Mouse (Mus musculus): Measurements from ENCODE around the gene Rnf181. TPM values are rescaled to one million over a fixed set of nuclear protein-coding genes. Genes with fewer than 3 reads are reported as not detected.

Rnf181 gene
- polyA plus RNA-seq, 1 experiment from 2014 or later = 106 TPM

GRCm38 (mm10) chr6:72344396-72345073 lies 22.2 kb downstream of the Rnf181 start:
- no peaks in the 10 kb centered on the region for H3K36me3 ChIP-seq (ENCODE audit: control insufficient read depth, insufficient read depth, low read length)
- H3K9me3 ChIP-seq (ENCODE audit: control insufficient read depth, low read length) = no peaks in the 10 kb centered on the region
- DNase-seq (ENCODE audit: low spot score) (no peak), ATAC-seq (ENCODE audit: low FRiP score) (peak; percentile 63)
- H3K4me3 ChIP-seq (ENCODE audit: low read depth, low read length) = peak overlapping the region; percentile 79
- no peaks in the 10 kb centered on the region for H3K27me3 ChIP-seq (ENCODE audit: control insufficient read depth, insufficient read depth, low read length)
- H3K4me2 ChIP-seq (replicated peaks; ENCODE audit: low read depth, low read length) = peak overlapping the region; percentile 71
- WGBS = under 1% methylated on average over 38 of the region's 42 CpGs
- H3K27ac ChIP-seq (ENCODE audit: low read depth, low read length) = no peak overlapping the region
- peak overlapping the region; percentile 89 for H3K9ac ChIP-seq (ENCODE audit: low read depth, low read length)
- H3K4me1 ChIP-seq (replicated peaks; ENCODE audit: control insufficient read depth, insufficient read depth, low read length) = peaks cover 6% of the 10 kb centered on the region

- ATAC-seq (ENCODE audit: low FRiP score) = no peak
- no peaks in the 10 kb centered on the region for H3K4me1 ChIP-seq (replicated peaks; ENCODE audit: control insufficient read depth, insufficient read depth, low read length)
- H3K9me3 ChIP-seq (ENCODE audit: control insufficient read depth, low read length) = no peaks in the 10 kb centered on the region
- WGBS = 59% methylated on average over 2 of the region's 2 CpGs
- DNase-seq (ENCODE audit: low spot score) = no peak
- no peak overlapping the region for H3K27ac ChIP-seq (ENCODE audit: low read depth, low read length)
- H3K4me2 ChIP-seq (replicated peaks; ENCODE audit: low read depth, low read length) = no peak overlapping the region
- no peak overlapping the region for H3K4me3 ChIP-seq (ENCODE audit: low read depth, low read length)
- peaks cover 16% of the 10 kb centered on the region for H3K36me3 ChIP-seq (ENCODE audit: control insufficient read depth, insufficient read depth, low read length)
- H3K9ac ChIP-seq (ENCODE audit: low read depth, low read length) = no peak overlapping the region
- H3K27me3 ChIP-seq (ENCODE audit: control insufficient read depth, insufficient read depth, low read length) = no peaks in the 10 kb centered on the region; the same call in 1 of the 2 replicates
These were observed 26.3 kb downstream of the Rnf181 start for GRCm38 (mm10) chr6:72340481-72340880.

GRCm38 (mm10) chr6:72333111-72333510 lies 33.6 kb downstream of the Rnf181 start:
- no peak for ATAC-seq (ENCODE audit: low FRiP score)
- WGBS = 85% methylated on average over 5 of the region's 5 CpGs

GRCm38 (mm10) chr6:72330133-72330532 lies 36.6 kb downstream of the Rnf181 start:
- no peak overlapping the region for H3K9ac ChIP-seq (ENCODE audit: low read depth, low read length)
- no peak overlapping the region for H3K27ac ChIP-seq (ENCODE audit: low read depth, low read length)
- H3K27me3 ChIP-seq (ENCODE audit: control insufficient read depth, insufficient read depth, low read length) = no peaks in the 10 kb centered on the region
- no peak overlapping the region for H3K4me2 ChIP-seq (replicated peaks; ENCODE audit: low read depth, low read length)
- H3K4me1 ChIP-seq (replicated peaks; ENCODE audit: control insufficient read depth, insufficient read depth, low read length) = no peaks in the 10 kb centered on the region
- 90% methylated on average over 4 of the region's 4 CpGs for WGBS
- H3K36me3 ChIP-seq (ENCODE audit: control insufficient read depth, insufficient read depth, low read length) = peaks cover 6% of the 10 kb centered on the region; the same call in 1 of the 2 replicates
- H3K9me3 ChIP-seq (ENCODE audit: control insufficient read depth, low read length) = no peaks in the 10 kb centered on the region
- no peak overlapping the region for H3K4me3 ChIP-seq (ENCODE audit: low read depth, low read length)
- no peak for DNase-seq (ENCODE audit: low spot score)
- no peak for ATAC-seq (ENCODE audit: low FRiP score)

More at GRCm38 (mm10) chr6:72333111-72333510, 33.6 kb downstream of the Rnf181 start:
- H3K4me3 ChIP-seq (ENCODE audit: low read depth, low read length) = no peak overlapping the region
- no peak overlapping the region for H3K4me2 ChIP-seq (replicated peaks; ENCODE audit: low read depth, low read length)
- H3K27ac ChIP-seq (ENCODE audit: low read depth, low read length) = no peak overlapping the region
- H3K27me3 ChIP-seq (ENCODE audit: control insufficient read depth, insufficient read depth, low read length) = no peaks in the 10 kb centered on the region; the same call in 1 of the 2 replicates
- no peak for DNase-seq (ENCODE audit: low spot score)
- peaks cover 18% of the 10 kb centered on the region for H3K36me3 ChIP-seq (ENCODE audit: control insufficient read depth, insufficient read depth, low read length)
- H3K9me3 ChIP-seq (ENCODE audit: control insufficient read depth, low read length) = no peaks in the 10 kb centered on the region
- no peak overlapping the region for H3K9ac ChIP-seq (ENCODE audit: low read depth, low read length)
- H3K4me1 ChIP-seq (replicated peaks; ENCODE audit: control insufficient read depth, insufficient read depth, low read length) = no peaks in the 10 kb centered on the region

- H3K4me1 ChIP-seq (replicated peaks; ENCODE audit: control insufficient read depth, insufficient read depth, low read length) = no peaks in the 10 kb centered on the region
- no peak overlapping the region for H3K27ac ChIP-seq (ENCODE audit: low read depth, low read length)
- no peaks in the 10 kb centered on the region for H3K27me3 ChIP-seq (ENCODE audit: control insufficient read depth, insufficient read depth, low read length)
- ATAC-seq (ENCODE audit: low FRiP score) (no peak), DNase-seq (ENCODE audit: low spot score) (no peak)
- H3K9ac ChIP-seq (ENCODE audit: low read depth, low read length) = no peak overlapping the region
- H3K4me2 ChIP-seq (replicated peaks; ENCODE audit: low read depth, low read length) = no peak overlapping the region
- H3K36me3 ChIP-seq (ENCODE audit: control insufficient read depth, insufficient read depth, low read length) = peaks cover 8% of the 10 kb centered on the region; the same call in 1 of the 2 replicates
- no peak overlapping the region for H3K4me3 ChIP-seq (ENCODE audit: low read depth, low read length)
- H3K9me3 ChIP-seq (ENCODE audit: control insufficient read depth, low read length) = no peaks in the 10 kb centered on the region
- 94% methylated on average over 5 of the region's 5 CpGs for WGBS
These were observed 37.7 kb downstream of the Rnf181 start for GRCm38 (mm10) chr6:72329019-72329418.

- H3K27me3 ChIP-seq (ENCODE audit: control insufficient read depth, insufficient read depth, low read length) = no peaks in the 10 kb centered on the region
- H3K4me2 ChIP-seq (replicated peaks; ENCODE audit: low read depth, low read length) = no peak overlapping the region
- no peak for ATAC-seq (ENCODE audit: low FRiP score)
- DNase-seq (ENCODE audit: low spot score) = no peak
- no peak overlapping the region for H3K27ac ChIP-seq (ENCODE audit: low read depth, low read length)
- H3K4me3 ChIP-seq (ENCODE audit: low read depth, low read length) = no peak overlapping the region
- H3K9ac ChIP-seq (ENCODE audit: low read depth, low read length) = no peak overlapping the region
- peaks cover 14% of the 10 kb centered on the region for H3K36me3 ChIP-seq (ENCODE audit: control insufficient read depth, insufficient read depth, low read length)
- 82% methylated on average over 6 of the region's 6 CpGs for WGBS
- no peaks in the 10 kb centered on the region for H3K9me3 ChIP-seq (ENCODE audit: control insufficient read depth, low read length)
- no peaks in the 10 kb centered on the region for H3K4me1 ChIP-seq (replicated peaks; ENCODE audit: control insufficient read depth, insufficient read depth, low read length)
These were observed 40.5 kb downstream of the Rnf181 start for GRCm38 (mm10) chr6:72326274-72326673.

GRCm38 (mm10) chr6:72323786-72324508 lies 42.8 kb downstream of the Rnf181 start:
- Histone ChIP-seq H3K27ac (ENCODE audit: low read depth, low read length) (no peak overlapping the region), H3K4me2 (replicated peaks; ENCODE audit: low read depth, low read length) (no peak overlapping the region), H3K9me3 (ENCODE audit: control insufficient read depth, low read length) (no peaks in the 10 kb centered on the region), H3K36me3 (ENCODE audit: control insufficient read depth, insufficient read depth, low read length) (peaks cover 20% of the 10 kb centered on the region), H3K27me3 (ENCODE audit: control insufficient read depth, insufficient read depth, low read length) (no peaks in the 10 kb centered on the region), H3K9ac (ENCODE audit: low read depth, low read length) (no peak overlapping the region), H3K4me1 (replicated peaks; ENCODE audit: control insufficient read depth, insufficient read depth, low read length) (no peaks in the 10 kb centered on the region), H3K4me3 (ENCODE audit: low read depth, low read length) (no peak overlapping the region)
- ATAC-seq (ENCODE audit: low FRiP score) (no peak), DNase-seq (ENCODE audit: low spot score) (no peak)
- 88% methylated on average over 6 of the region's 6 CpGs for whole genome bisulfite sequencing

- H3K27me3 ChIP-seq (ENCODE audit: control insufficient read depth, insufficient read depth, low read length) = no peaks in the 10 kb centered on the region
- H3K4me1 ChIP-seq (replicated peaks; ENCODE audit: control insufficient read depth, insufficient read depth, low read length) = no peaks in the 10 kb centered on the region
- H3K4me3 ChIP-seq (ENCODE audit: low read depth, low read length) = no peak overlapping the region
- no peaks in the 10 kb centered on the region for H3K9me3 ChIP-seq (ENCODE audit: control insufficient read depth, low read length)
- peaks cover 23% of the 10 kb centered on the region for H3K36me3 ChIP-seq (ENCODE audit: control insufficient read depth, insufficient read depth, low read length)
- 92% methylated on average over 3 of the region's 3 CpGs for WGBS
- H3K9ac ChIP-seq (ENCODE audit: low read depth, low read length) = no peak overlapping the region
- no peak overlapping the region for H3K4me2 ChIP-seq (replicated peaks; ENCODE audit: low read depth, low read length)
- ATAC-seq (ENCODE audit: low FRiP score) (no peak), DNase-seq (ENCODE audit: low spot score) (no peak)
- H3K27ac ChIP-seq (ENCODE audit: low read depth, low read length) = no peak overlapping the region
These were observed 43.8 kb downstream of the Rnf181 start for GRCm38 (mm10) chr6:72322936-72323335.

- no peak overlapping the region for H3K4me3 ChIP-seq (ENCODE audit: low read depth, low read length)
- ATAC-seq (ENCODE audit: low FRiP score) = no peak
- H3K4me1 ChIP-seq (replicated peaks; ENCODE audit: control insufficient read depth, insufficient read depth, low read length) = no peaks in the 10 kb centered on the region
- H3K4me2 ChIP-seq (replicated peaks; ENCODE audit: low read depth, low read length) = no peak overlapping the region
- no peaks in the 10 kb centered on the region for H3K27me3 ChIP-seq (ENCODE audit: control insufficient read depth, insufficient read depth, low read length)
- no peaks in the 10 kb centered on the region for H3K9me3 ChIP-seq (ENCODE audit: control insufficient read depth, low read length)
- peaks cover 22% of the 10 kb centered on the region for H3K36me3 ChIP-seq (ENCODE audit: control insufficient read depth, insufficient read depth, low read length)
- H3K9ac ChIP-seq (ENCODE audit: low read depth, low read length) = no peak overlapping the region
- DNase-seq (ENCODE audit: low spot score) = peak; percentile 61
- no peak overlapping the region for H3K27ac ChIP-seq (ENCODE audit: low read depth, low read length)
- 86% methylated on average over 11 of the region's 11 CpGs for WGBS
These were observed 47.7 kb downstream of the Rnf181 start for GRCm38 (mm10) chr6:72319019-72319418.
